In genomic region chr15:89607888-89608287, GRCm38 (mm10) we compare ENCODE assay signal across 28 mouse cellular contexts. TPM values are rescaled to one million over a fixed set of nuclear protein-coding genes. Genes with fewer than 3 reads are reported as not detected.
A peak's percentile ranks its signal among the peaks of the same experiment; 100 is the strongest.
DNase-seq lines count a peak whose midpoint lies in the region; ATAC-seq and TF ChIP-seq lines count a peak whose summit lies in the region.
"Had no signal": no experiment of that assay in that cellular context is flagged by ENCODE, and none has a peak within 500 bp of the region (broad histone marks: within the 10 kb centered on the region; RNA-seq: fewer than 3 reads in every experiment).

No protein-coding gene starts in this region.

- dilution Hi-C loops in CH12.LX (cut with MboI; ENCODE audit: extremely low pct_ligation_motif_present, extremely low pct_unique_long_range_greater_than_20kb, low sequenced_read_pairs): no loop called here

- H3K4me3 ChIP-seq in liver, embryonic 13.5 days (replicated peaks): no peak overlapping the region
- no peak overlapping the region for H3K4me3 ChIP-seq in CH12.LX (replicated peaks in 1 of 3; ENCODE audit: low read depth in 2 of 3, low read length in 2 of 3, poor library complexity in 1 of 3)
- no peak overlapping the region for H3K4me3 ChIP-seq in midbrain, postnatal 0 days (ENCODE audit: low read depth, low read length)
- H3K4me3 ChIP-seq: embryonic facial prominence, embryonic 15.5 days; neural tube, embryonic 13.5 days had no signal

- H3K27ac ChIP-seq in liver, embryonic 13.5 days: no peak overlapping the region
- no peak overlapping the region for H3K27ac ChIP-seq in CH12.LX (ENCODE audit: insufficient read depth, low read depth)
- no peak overlapping the region for H3K27ac ChIP-seq in midbrain, postnatal 0 days (ENCODE audit: low read depth, low read length)
- H3K27ac ChIP-seq: embryonic facial prominence, embryonic 15.5 days; hindbrain, embryonic 14.5 days; neural tube, embryonic 13.5 days had no signal

- in situ Hi-C loops in CH12.LX (cut with MboI; ENCODE audit: low pct_ligation_motif_present, low pct_unique_long_range_greater_than_20kb, low sequenced_read_pairs): loop anchor here (25.0 kb wide), 1 partner anchor 604 kb away; the partner anchor contains the start of gene Alg10b

- H3K79me2 ChIP-seq in CH12.LX (replicated peaks; ENCODE audit: control insufficient read depth, extremely low read depth, insufficient read depth, poor library complexity, severe bottlenecking): no peaks in the 10 kb centered on the region

- TF ChIP-seq RAD21 in CH12.LX (IDR thresholded peaks at IDR 0.05; ENCODE audit: low read depth, low read length): no peak

- peak overlapping the region; percentile 10; the same call in 1 of the 2 replicates for H3K4me2 ChIP-seq in liver, embryonic 13.5 days
- H3K4me2 ChIP-seq in CH12.LX (ENCODE audit: insufficient read depth, low read depth, poor library complexity, severe bottlenecking): peak overlapping the region; percentile 67; the same call in 1 of the 2 replicates
- H3K4me2 ChIP-seq in midbrain, postnatal 0 days (ENCODE audit: low read depth, low read length, poor library complexity, severe bottlenecking): no peak overlapping the region
- H3K4me2 ChIP-seq: embryonic facial prominence, embryonic 15.5 days; hindbrain, embryonic 14.5 days; neural tube, embryonic 13.5 days had no signal

- TF ChIP-seq CTCF in CH12.LX (conservative IDR thresholded peaks at IDR 0.05 in 1 of 2, IDR thresholded peaks at IDR 0.05 in 1 of 2; ENCODE audit: low read depth in 2 of 2, low read length in 2 of 2): no peak
- TF ChIP-seq CTCF in midbrain, postnatal 0 days (IDR thresholded peaks at IDR 0.05): no peak

- no peak for DNase-seq in liver, embryonic 13.5 days
- DNase-seq in liver: no peak
- DNase-seq in CH12.LX (ENCODE audit: extremely low read depth): no peak
- no peak for DNase-seq in midbrain, postnatal 0 days (ENCODE audit: low spot score)
- DNase-seq: adrenal gland, adult 8-10 months; cerebellum, adult 2 months; cerebellum, postnatal 36 days; forebrain, postnatal 0 days; gastrocnemius, postnatal 36 days; heart, postnatal 36 days; kidney, adult 9 months; kidney, postnatal 14 days; lung, adult 18-20 months; lung, postnatal 10 days; midbrain, embryonic 14.5 days; retina, postnatal 1 day; right cerebral cortex, postnatal 25 days; spleen, adult 18-20 months had no signal

- 29% methylated on average over 9 of the region's 9 CpGs for WGBS in liver, embryonic 13.5 days (ENCODE audit: insufficient replicate concordance)
- WGBS in midbrain, postnatal 0 days: 85% methylated on average over 9 of the region's 9 CpGs

- H3K4me1 ChIP-seq in liver, embryonic 13.5 days (replicated peaks): no peaks in the 10 kb centered on the region
- H3K4me1 ChIP-seq in CH12.LX (ENCODE audit: control insufficient read depth in 1 of 2, insufficient read depth in 2 of 2): no peaks in the 10 kb centered on the region
- H3K4me1 ChIP-seq in midbrain, postnatal 0 days (ENCODE audit: insufficient read depth, low read length): no peaks in the 10 kb centered on the region
- H3K4me1 ChIP-seq: embryonic facial prominence, embryonic 15.5 days; neural tube, embryonic 13.5 days had no signal

- TF ChIP-seq POLR2A in CH12.LX (IDR thresholded peaks at IDR 0.05; ENCODE audit: low read depth, low read length): no peak

- no peaks in the 10 kb centered on the region for H3K27me3 ChIP-seq in liver, embryonic 13.5 days
- H3K27me3 ChIP-seq in CH12.LX (replicated peaks): peaks cover 31% of the 10 kb centered on the region
- no peaks in the 10 kb centered on the region for H3K27me3 ChIP-seq in midbrain, postnatal 0 days (ENCODE audit: insufficient read depth, low read length)
- H3K27me3 ChIP-seq: embryonic facial prominence, embryonic 15.5 days; neural tube, embryonic 13.5 days had no signal

- H3K9me3 ChIP-seq in liver, embryonic 13.5 days (replicated peaks): no peaks in the 10 kb centered on the region
- H3K9me3 ChIP-seq in CH12.LX (replicated peaks; ENCODE audit: low read length): no peaks in the 10 kb centered on the region
- no peaks in the 10 kb centered on the region for H3K9me3 ChIP-seq in midbrain, postnatal 0 days (ENCODE audit: low read length)
- H3K9me3 ChIP-seq: embryonic facial prominence, embryonic 15.5 days; neural tube, embryonic 13.5 days had no signal

- no peak for ATAC-seq in liver, embryonic 13.5 days (ENCODE audit: low read depth)
- ATAC-seq in granulocyte monocyte progenitor cell, adult 5-6 weeks (replicated peaks; ENCODE audit: poor library complexity, severe bottlenecking): peak; percentile 68
- peak; percentile 56 for ATAC-seq in megakaryocyte, adult 5-6 weeks (ENCODE audit: poor library complexity, severe bottlenecking)
- ATAC-seq in erythroblast, adult 5-6 weeks (replicated peaks; ENCODE audit: low FRiP score, poor library complexity, severe bottlenecking): no peak
- no peak for ATAC-seq in midbrain, postnatal 0 days (ENCODE audit: low FRiP score)
- no peak for ATAC-seq in megakaryocyte-erythroid progenitor cell, adult 5-6 weeks (replicated peaks; ENCODE audit: low FRiP score, low TSS enrichment, poor library complexity, severe bottlenecking)
- ATAC-seq: forebrain, postnatal 0 days; inflammation-experienced regulatory T-cells, adult 6 months had no signal

- H3K9ac ChIP-seq in liver, embryonic 13.5 days: no peak overlapping the region
- no peak overlapping the region for H3K9ac ChIP-seq in CH12.LX (ENCODE audit: insufficient read depth, low read depth)
- H3K9ac ChIP-seq in midbrain, postnatal 0 days (replicated peaks; ENCODE audit: low read length, poor library complexity, severe bottlenecking): no peak overlapping the region
- H3K9ac ChIP-seq: embryonic facial prominence, embryonic 15.5 days; forebrain, postnatal 0 days; hindbrain, embryonic 14.5 days; neural tube, embryonic 13.5 days had no signal

- TF ChIP-seq EP300 in CH12.LX (IDR thresholded peaks at IDR 0.05; ENCODE audit: low read length): no peak

- H3K36me3 ChIP-seq in liver, embryonic 13.5 days: no peaks in the 10 kb centered on the region
- no peaks in the 10 kb centered on the region for H3K36me3 ChIP-seq in CH12.LX (replicated peaks in 1 of 2; ENCODE audit: control insufficient read depth in 1 of 2, insufficient read depth in 1 of 2, low read length in 1 of 2)
- no peaks in the 10 kb centered on the region for H3K36me3 ChIP-seq in midbrain, postnatal 0 days (ENCODE audit: insufficient read depth, low read length)
- H3K36me3 ChIP-seq: embryonic facial prominence, embryonic 15.5 days; neural tube, embryonic 13.5 days had no signal

TF ChIP-seq in CH12.LX, 34 proteins besides CTCF, POLR2A, EP300 and RAD21:
- TF ChIP-seq MAZ (IDR thresholded peaks at IDR 0.05; ENCODE audit: low read depth, low read length): no peak

RNA-seq across cellular contexts. Expression of gene Rabl2, which starts 16.2 kb away (rescaled TPM):
- polyA plus RNA-seq in liver, embryonic 13.5 days (2015; fragmentation: Nextera tagmentation; extraction: Ambion mirVana): 7.1 and 9.1 TPM in 2 replicates
- 2.7 and 3.4 TPM in 2 replicates for total RNA-seq in CH12.LX (2012; rRNA removed)
- 2.6 and 2.9 TPM in 2 replicates for total RNA-seq in CH12.LX (2014; rRNA removed)
- polyA plus RNA-seq in CH12.LX (2012; ENCODE audit: insufficient read length, low read depth): 5.8 and 8.7 TPM in 2 replicates
- 10.2 and 16.8 TPM in 2 replicates for total RNA-seq in granulocyte monocyte progenitor cell, adult 5-6 weeks (2014; fragmentation: Nextera tagmentation)
- 11.1 and 18.9 TPM in 2 replicates for total RNA-seq in granulocyte monocyte progenitor cell, adult 5-6 weeks (2017)
- total RNA-seq in megakaryocyte, adult 5-6 weeks (2015): 2.7 and 5.0 TPM in 2 replicates
- 1.1 and 1.6 TPM in 2 replicates for total RNA-seq in megakaryocyte, adult 5-6 weeks (2017)
- total RNA-seq in erythroblast, adult 5-6 weeks (2015; ENCODE audit: low replicate concordance): 0.84 and 5.0 TPM in 2 replicates
- total RNA-seq in erythroblast, adult 5-6 weeks (2017; ENCODE audit: low replicate concordance): 4.5 and 5.6 TPM in 2 replicates
- 48.2 and 49.7 TPM in 2 replicates for total RNA-seq in midbrain, postnatal 0 days (2014; rRNA removed)
- polyA plus RNA-seq in midbrain, postnatal 0 days (2015; fragmentation: Nextera tagmentation; extraction: Ambion mirVana): 68.1 and 70.1 TPM in 2 replicates
- 11.1 and 16.6 TPM in 2 replicates for total RNA-seq in megakaryocyte-erythroid progenitor cell, adult 5-6 weeks (2014; fragmentation: Nextera tagmentation)
- total RNA-seq in megakaryocyte-erythroid progenitor cell, adult 5-6 weeks (2017): 8.4 and 11.7 TPM in 2 replicates

RNA-seq across cellular contexts. Expression of gene Acr, which starts 39.8 kb away (rescaled TPM):
- 0.06 TPM in 1 of 2 replicates, not detected in the other for polyA plus RNA-seq in liver, embryonic 13.5 days (2015; fragmentation: Nextera tagmentation; extraction: Ambion mirVana)
- total RNA-seq in CH12.LX (2012; rRNA removed) (not detected in 2 replicates), CH12.LX (2014; rRNA removed) (not detected in 2 replicates)
- polyA plus RNA-seq in CH12.LX (2012; ENCODE audit: insufficient read length, low read depth): not detected in 2 replicates
- not detected in 2 replicates for total RNA-seq in granulocyte monocyte progenitor cell, adult 5-6 weeks (2014; fragmentation: Nextera tagmentation)
- total RNA-seq in granulocyte monocyte progenitor cell, adult 5-6 weeks (2017): not detected in 2 replicates
- total RNA-seq in megakaryocyte, adult 5-6 weeks (2015): not detected in 2 replicates
- not detected in 2 replicates for total RNA-seq in megakaryocyte, adult 5-6 weeks (2017)
- not detected in 2 replicates for total RNA-seq in erythroblast, adult 5-6 weeks (2015; ENCODE audit: low replicate concordance)
- not detected in 2 replicates for total RNA-seq in erythroblast, adult 5-6 weeks (2017; ENCODE audit: low replicate concordance)
- 1.7 and 3.5 TPM in 2 replicates for total RNA-seq in midbrain, postnatal 0 days (2014; rRNA removed)
- polyA plus RNA-seq in midbrain, postnatal 0 days (2015; fragmentation: Nextera tagmentation; extraction: Ambion mirVana): 2.0 and 3.1 TPM in 2 replicates
- 1.3 and 4.0 TPM in 2 replicates for total RNA-seq in megakaryocyte-erythroid progenitor cell, adult 5-6 weeks (2014; fragmentation: Nextera tagmentation)
- not detected in 2 replicates for total RNA-seq in megakaryocyte-erythroid progenitor cell, adult 5-6 weeks (2017)
- total RNA-seq: MEL had no signal
- polyA plus RNA-seq: inflammation-experienced regulatory T-cells, adult 6 months; limb, embryonic 11.5 days had no signal

Comparison
In these comparisons a context has a peak if more than half of its experiments do, and no peak if none do; other contexts are left out.
1. ATAC-seq: peak in granulocyte monocyte progenitor cell, adult 5-6 weeks (single experiment) and megakaryocyte, adult 5-6 weeks (single experiment); none in liver, embryonic 13.5 days (single experiment), erythroblast, adult 5-6 weeks (single experiment), midbrain, postnatal 0 days (single experiment) and megakaryocyte-erythroid progenitor cell, adult 5-6 weeks (single experiment).